Mouse (Mus musculus): Measurements from ENCODE around the gene Pms2. TPM values are rescaled to one million over a fixed set of nuclear protein-coding genes. Genes with fewer than 3 reads are reported as not detected.

Gene Pms2
- polyA plus RNA-seq, 1 experiment from 2014 or later, result 18.2 TPM

DNA sequence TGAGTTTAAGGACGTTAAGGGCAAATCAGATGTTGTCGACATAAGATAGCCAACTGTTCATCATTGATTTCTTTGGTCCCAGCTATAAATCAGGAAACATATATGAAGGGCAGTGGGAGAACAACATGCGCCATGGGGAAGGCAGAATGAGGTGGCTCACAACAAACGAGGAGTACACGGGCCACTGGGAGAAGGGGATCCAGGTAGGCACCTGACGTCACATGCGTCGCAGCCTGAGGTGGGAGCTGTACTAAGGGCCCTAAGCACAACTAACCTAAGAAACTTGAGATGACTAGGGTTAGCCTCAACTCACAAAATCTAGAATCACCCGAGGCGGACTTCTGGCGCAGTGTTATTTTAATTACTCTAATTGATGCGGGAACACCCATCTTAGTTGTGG is 38.6 kb downstream of the Pms2 start:
- Histone ChIP-seq H3K4me2 (ENCODE audit: low read depth, low read length) (no peak overlapping the region), H3K9me3 (ENCODE audit: control insufficient read depth, low read length) (no peaks in the 10 kb centered on the region), H3K4me3 (ENCODE audit: low read length) (no peak overlapping the region), H3K27me3 (replicated peaks; ENCODE audit: control insufficient read depth, insufficient read depth, low read length) (no peaks in the 10 kb centered on the region), H3K27ac (ENCODE audit: low read length) (no peak overlapping the region), H3K36me3 (ENCODE audit: control insufficient read depth, insufficient read depth, low read length) (no peaks in the 10 kb centered on the region), H3K9ac (ENCODE audit: low read depth, low read length) (no peak overlapping the region), H3K4me1 (ENCODE audit: control insufficient read depth, insufficient read depth, low read length) (no peaks in the 10 kb centered on the region)
- no peak for ATAC-seq
- WGBS, result 80% methylated on average over 12 of the region's 12 CpGs

GRCm38 (mm10) chr5:143950016-143950415 is 40.3 kb downstream of the Pms2 start:
- Histone ChIP-seq H3K9me3 (ENCODE audit: control insufficient read depth, low read length) (no peaks in the 10 kb centered on the region), H3K27ac (ENCODE audit: low read length) (no peak overlapping the region), H3K4me1 (ENCODE audit: control insufficient read depth, insufficient read depth, low read length) (no peaks in the 10 kb centered on the region), H3K4me3 (ENCODE audit: low read length) (no peak overlapping the region), H3K36me3 (ENCODE audit: control insufficient read depth, insufficient read depth, low read length) (no peaks in the 10 kb centered on the region), H3K4me2 (ENCODE audit: low read depth, low read length) (no peak overlapping the region), H3K9ac (ENCODE audit: low read depth, low read length) (no peak overlapping the region), H3K27me3 (replicated peaks; ENCODE audit: control insufficient read depth, insufficient read depth, low read length) (no peaks in the 10 kb centered on the region)
- WGBS, result 48% methylated on average over 5 of the region's 5 CpGs
- no peak for ATAC-seq

GRCm38 (mm10) chr5:143957101-143957500 is 47.3 kb downstream of the Pms2 start:
- Histone ChIP-seq H3K9ac (ENCODE audit: low read depth, low read length) (no peak overlapping the region), H3K27ac (ENCODE audit: low read length) (no peak overlapping the region), H3K4me3 (ENCODE audit: low read length) (no peak overlapping the region), H3K27me3 (replicated peaks; ENCODE audit: control insufficient read depth, insufficient read depth, low read length) (no peaks in the 10 kb centered on the region), H3K4me2 (ENCODE audit: low read depth, low read length) (no peak overlapping the region), H3K9me3 (ENCODE audit: control insufficient read depth, low read length) (no peaks in the 10 kb centered on the region), H3K4me1 (ENCODE audit: control insufficient read depth, insufficient read depth, low read length) (no peaks in the 10 kb centered on the region), H3K36me3 (ENCODE audit: control insufficient read depth, insufficient read depth, low read length) (no peaks in the 10 kb centered on the region)
- WGBS, result 92% methylated on average over 6 of the region's 6 CpGs
- no peak for ATAC-seq

DNA sequence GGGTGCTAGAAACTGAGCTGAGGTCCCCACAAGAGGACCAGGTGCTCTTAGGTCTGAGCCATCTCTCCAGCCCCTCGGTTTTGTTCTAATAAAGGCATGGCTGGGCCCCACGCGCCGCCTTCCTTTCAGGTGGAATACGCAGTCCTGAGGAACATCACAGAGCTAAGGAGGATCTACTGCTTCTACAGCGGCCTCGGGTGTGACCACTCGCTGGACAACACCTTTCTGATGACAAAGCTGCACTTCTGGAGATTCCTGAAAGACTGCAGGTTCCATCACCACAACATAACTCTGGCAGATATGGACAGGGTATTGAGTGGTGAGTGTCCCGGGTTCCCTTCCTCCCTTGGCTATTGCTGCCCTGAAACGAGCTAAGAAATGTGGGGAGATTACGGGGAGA is 49.8 kb downstream of the Pms2 start:
- Histone ChIP-seq H3K4me1 (ENCODE audit: control insufficient read depth, insufficient read depth, low read length) (no peaks in the 10 kb centered on the region), H3K27me3 (replicated peaks; ENCODE audit: control insufficient read depth, insufficient read depth, low read length) (no peaks in the 10 kb centered on the region), H3K36me3 (ENCODE audit: control insufficient read depth, insufficient read depth, low read length) (no peaks in the 10 kb centered on the region), H3K4me2 (ENCODE audit: low read depth, low read length) (no peak overlapping the region), H3K9ac (ENCODE audit: low read depth, low read length) (no peak overlapping the region), H3K4me3 (ENCODE audit: low read length) (no peak overlapping the region), H3K9me3 (ENCODE audit: control insufficient read depth, low read length) (no peaks in the 10 kb centered on the region), H3K27ac (ENCODE audit: low read length) (no peak overlapping the region)
- no peak for ATAC-seq
- 93% methylated on average over 11 of the region's 11 CpGs for WGBS

DNA sequence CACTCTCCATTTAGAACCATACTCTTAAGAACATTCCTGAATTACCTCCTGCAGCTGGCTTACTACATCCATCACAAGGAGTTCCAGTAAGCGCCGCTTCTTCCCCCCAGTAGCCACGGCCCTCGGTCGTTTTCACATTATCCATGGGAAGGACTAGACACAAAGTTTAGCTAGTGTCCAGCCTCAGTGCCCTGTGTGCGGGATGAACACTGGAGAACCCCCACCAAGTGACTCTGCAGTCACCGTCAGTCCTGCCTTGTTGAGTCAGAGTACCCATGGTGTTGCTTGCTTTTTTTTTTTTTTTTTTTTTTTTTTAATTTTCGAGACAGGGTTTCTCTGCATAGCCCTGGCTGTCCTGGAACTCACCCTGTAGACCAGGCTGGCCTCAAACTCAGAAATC is 51.4 kb downstream of the Pms2 start:
- H3K27me3 ChIP-seq (replicated peaks; ENCODE audit: control insufficient read depth, insufficient read depth, low read length), result no peaks in the 10 kb centered on the region
- ATAC-seq, result no peak
- H3K9ac ChIP-seq (ENCODE audit: low read depth, low read length), result no peak overlapping the region
- H3K9me3 ChIP-seq (ENCODE audit: control insufficient read depth, low read length), result no peaks in the 10 kb centered on the region
- H3K4me1 ChIP-seq (ENCODE audit: control insufficient read depth, insufficient read depth, low read length), result no peaks in the 10 kb centered on the region
- no peaks in the 10 kb centered on the region for H3K36me3 ChIP-seq (ENCODE audit: control insufficient read depth, insufficient read depth, low read length)
- WGBS, result 84% methylated on average over 8 of the region's 8 CpGs
- H3K4me2 ChIP-seq (ENCODE audit: low read depth, low read length), result no peak overlapping the region
- H3K27ac ChIP-seq (ENCODE audit: low read length), result no peak overlapping the region
- no peak overlapping the region for H3K4me3 ChIP-seq (ENCODE audit: low read length)

DNA sequence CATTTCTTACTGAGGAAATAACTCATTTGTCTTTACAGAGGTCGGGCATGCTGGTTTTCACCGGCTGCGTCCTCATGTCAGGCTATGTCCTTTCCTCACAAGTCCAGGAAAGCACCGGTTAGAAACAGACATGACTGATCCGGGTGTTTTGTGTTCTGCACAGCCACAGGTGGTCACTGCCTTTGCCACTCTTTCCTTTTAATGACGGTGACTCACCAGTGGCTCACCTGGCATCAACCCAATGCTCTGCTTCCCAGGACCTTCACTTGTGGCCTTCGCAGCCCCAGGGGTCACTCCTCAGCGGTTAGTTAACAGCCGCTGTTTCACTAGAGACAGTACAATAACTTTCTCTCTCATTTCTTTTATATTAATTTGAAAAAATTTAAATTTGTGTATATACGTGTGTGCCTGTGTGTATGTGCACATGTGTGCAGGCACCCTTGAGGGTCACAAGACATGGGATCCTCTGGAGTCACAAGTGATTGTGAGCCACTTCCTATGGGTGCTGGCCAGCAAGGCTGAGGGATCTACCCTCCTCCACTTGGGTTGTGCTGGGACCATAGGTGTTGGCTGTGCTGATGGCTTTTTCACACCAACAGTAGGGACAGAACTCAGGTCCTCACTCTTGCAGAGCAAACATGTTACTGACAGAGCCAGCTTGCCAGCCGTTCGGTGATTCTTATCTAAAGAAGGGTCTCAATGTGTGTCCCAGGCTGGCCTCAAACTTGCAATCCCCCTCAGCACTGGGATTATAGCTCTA is 56.0 kb downstream of the Pms2 start:
- WGBS, result 80% methylated on average over 12 of the region's 12 CpGs
- no peaks in the 10 kb centered on the region for H3K9me3 ChIP-seq (ENCODE audit: control insufficient read depth, low read length)

GRCm38 (mm10) chr5:143966671-143967070 is 56.9 kb downstream of the Pms2 start:
- 86% methylated on average over 12 of the region's 12 CpGs for WGBS
- Histone ChIP-seq H3K27ac (ENCODE audit: low read length) (no peak overlapping the region), H3K9ac (ENCODE audit: low read depth, low read length) (no peak overlapping the region), H3K4me1 (ENCODE audit: control insufficient read depth, insufficient read depth, low read length) (no peaks in the 10 kb centered on the region), H3K4me3 (ENCODE audit: low read length) (no peak overlapping the region), H3K36me3 (ENCODE audit: control insufficient read depth, insufficient read depth, low read length) (no peaks in the 10 kb centered on the region), H3K9me3 (ENCODE audit: control insufficient read depth, low read length) (no peaks in the 10 kb centered on the region), H3K27me3 (replicated peaks; ENCODE audit: control insufficient read depth, insufficient read depth, low read length) (no peaks in the 10 kb centered on the region), H3K4me2 (ENCODE audit: low read depth, low read length) (no peak overlapping the region)
- no peak for ATAC-seq

More for the DNA sequence above, 56.0 kb downstream of the Pms2 start:
- Histone ChIP-seq H3K4me2 (ENCODE audit: low read depth, low read length) (no peak overlapping the region), H3K4me1 (ENCODE audit: control insufficient read depth, insufficient read depth, low read length) (no peaks in the 10 kb centered on the region), H3K9ac (ENCODE audit: low read depth, low read length) (no peak overlapping the region), H3K27ac (ENCODE audit: low read length) (no peak overlapping the region), H3K27me3 (replicated peaks; ENCODE audit: control insufficient read depth, insufficient read depth, low read length) (no peaks in the 10 kb centered on the region), H3K36me3 (ENCODE audit: control insufficient read depth, insufficient read depth, low read length) (no peaks in the 10 kb centered on the region), H3K4me3 (ENCODE audit: low read length) (no peak overlapping the region)
- ATAC-seq, result no peak

- Histone ChIP-seq H3K36me3 (ENCODE audit: control insufficient read depth, insufficient read depth, low read length) (no peaks in the 10 kb centered on the region), H3K9me3 (ENCODE audit: control insufficient read depth, low read length) (no peaks in the 10 kb centered on the region), H3K4me1 (ENCODE audit: control insufficient read depth, insufficient read depth, low read length) (peaks cover 8% of the 10 kb centered on the region; the same call in 1 of the 2 replicates), H3K4me3 (ENCODE audit: low read length) (no peak overlapping the region), H3K27me3 (replicated peaks; ENCODE audit: control insufficient read depth, insufficient read depth, low read length) (no peaks in the 10 kb centered on the region), H3K4me2 (ENCODE audit: low read depth, low read length) (no peak overlapping the region), H3K9ac (ENCODE audit: low read depth, low read length) (no peak overlapping the region), H3K27ac (ENCODE audit: low read length) (no peak overlapping the region)
- no peak for ATAC-seq
- WGBS, result 62% methylated on average over 3 of the region's 3 CpGs
Measured at GRCm38 (mm10) chr5:143972628-143973027, 62.9 kb downstream of the Pms2 start.

GRCm38 (mm10) chr5:143974931-143975630 is 65.3 kb downstream of the Pms2 start:
- H3K27me3 ChIP-seq (replicated peaks; ENCODE audit: control insufficient read depth, insufficient read depth, low read length), result no peaks in the 10 kb centered on the region
- no peaks in the 10 kb centered on the region for H3K36me3 ChIP-seq (ENCODE audit: control insufficient read depth, insufficient read depth, low read length)
- no peak overlapping the region for H3K4me3 ChIP-seq (ENCODE audit: low read length)
- no peak overlapping the region for H3K27ac ChIP-seq (ENCODE audit: low read length)
- no peak overlapping the region for H3K4me2 ChIP-seq (ENCODE audit: low read depth, low read length)
- H3K9ac ChIP-seq (ENCODE audit: low read depth, low read length), result no peak overlapping the region
- no peaks in the 10 kb centered on the region for H3K9me3 ChIP-seq (ENCODE audit: control insufficient read depth, low read length)
- H3K4me1 ChIP-seq (ENCODE audit: control insufficient read depth, insufficient read depth, low read length), result peaks cover 8% of the 10 kb centered on the region; the same call in 1 of the 2 replicates
- WGBS, result 60% methylated on average over 4 of the region's 4 CpGs
- peak; percentile 77 for ATAC-seq
